Mouse (Mus musculus) liver, embryonic 16.5 days (tissue): ENCODE data around the gene Rnf220. TPM values are rescaled to one million over a fixed set of nuclear protein-coding genes. Genes with fewer than 3 reads are reported as not detected.

Experiments used
- ATAC-seq: fragments of 200-750 bp; cut with Nextera tagmentation; 2 replicates; pipeline ENCODE4 v1.8.0; 2017; ENCODE audit warnings: low read depth, mild to moderate bottlenecking, moderate number of reproducible peaks, moderate library complexity
- H3K27ac ChIP-seq: fragments of 300-500 bp; sonication (generic); 2 replicates; pipeline ENCODE4 v1.5.1; 2014; ENCODE audit warnings: mild to moderate bottlenecking, low read length
- H3K27me3 ChIP-seq: fragments of 300-500 bp; sonication (generic); 2 replicates; pipeline ENCODE4 v1.6.1; 2014; ENCODE audit warnings: low read depth, low read length, mixed read lengths; ENCODE audit not compliant: control insufficient read depth, insufficient read depth
- H3K36me3 ChIP-seq: fragments of 300-500 bp; sonication (generic); 2 replicates; pipeline ENCODE4 v1.6.1; 2014; ENCODE audit warnings: mild to moderate bottlenecking; ENCODE audit not compliant: control insufficient read depth, insufficient read depth
- H3K4me1 ChIP-seq: fragments of 300-500 bp; sonication (generic); 2 replicates; pipeline ENCODE4 v1.6.1; 2014; ENCODE audit warnings: low read depth, low read length, mixed read lengths; ENCODE audit not compliant: control insufficient read depth
- H3K4me2 ChIP-seq: fragments of 300-500 bp; sonication (generic); 2 replicates; pipeline ENCODE4 v1.6.1; 2014; ENCODE audit warnings: low read depth, low read length, mixed read lengths
- H3K4me3 ChIP-seq: fragments of 300-500 bp; sonication (generic); 2 replicates; pipeline ENCODE4 v1.5.1; 2014; ENCODE audit warnings: low read depth, mild to moderate bottlenecking, low read length
- H3K9ac ChIP-seq: fragments of 300-500 bp; sonication (generic); 2 replicates; pipeline ENCODE4 v1.6.1; 2014; ENCODE audit warnings: low read depth, low read length
- H3K9me3 ChIP-seq: fragments of 300-500 bp; sonication (generic); replicated peaks from 2 replicates; pipeline ENCODE4 v1.6.1; 2016; ENCODE audit warnings: low read length; ENCODE audit not compliant: control insufficient read depth
- WGBS: fragments of 180-500 bp; shearing (Covaris S2); extraction: QIAGEN DNeasy Blood & Tissue Kit; methylation state at CpG from one replicate; pipeline ENCODE4 v1.1.7; 2014; ENCODE audit not compliant: insufficient replicate concordance; 5-methylcytosine and 5-hydroxymethylcytosine counted together
- polyA plus RNA-seq: library from polyadenylated mRNA; unstranded; fragments of >200 nt; fragmentation: Nextera tagmentation; extraction: Ambion mirVana; gene quantifications from 2 replicates; pipeline ENCODE4 v1.2.1, GENCODE M21; 2015

Gene Rnf220
- polyA plus RNA-seq, 1 experiment from 2014 or later, result 21.5 TPM

DNA sequence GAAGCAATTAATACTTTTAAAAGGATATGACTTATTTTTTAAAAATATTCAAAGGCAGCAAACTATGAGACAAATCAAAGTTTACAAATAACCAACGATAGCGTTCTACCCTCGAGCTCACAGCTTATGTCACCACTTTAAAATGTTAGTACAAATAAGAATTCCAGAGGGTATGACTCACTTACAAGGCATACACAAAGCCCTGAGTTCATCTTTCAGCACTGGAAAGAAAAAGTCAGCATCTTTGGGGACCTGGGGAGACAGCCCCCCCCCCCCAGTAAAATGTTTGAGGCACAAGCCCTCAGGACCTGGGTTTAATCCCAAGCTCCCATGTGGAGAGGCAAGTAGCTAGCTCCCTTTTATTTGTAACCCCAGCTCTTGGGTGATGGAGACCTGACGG lies 27.4 kb downstream of the Rnf220 start:
- 59% methylated on average over 4 of the region's 4 CpGs for WGBS

GRCm38 (mm10) chr4:117467936-117468335 lies 28.9 kb downstream of the Rnf220 start:
- Histone ChIP-seq H3K36me3 (no peaks in the 10 kb centered on the region), H3K9ac (no peak overlapping the region), H3K27me3 (no peaks in the 10 kb centered on the region), H3K9me3 (no peaks in the 10 kb centered on the region), H3K4me1 (peaks cover 5% of the 10 kb centered on the region), H3K4me3 (no peak overlapping the region), H3K27ac (no peak overlapping the region), H3K4me2 (no peak overlapping the region)
- ATAC-seq, result no peak
- WGBS, result 73% methylated on average over 7 of the region's 7 CpGs

More for the DNA sequence above, 27.4 kb downstream of the Rnf220 start:
- no peaks in the 10 kb centered on the region for H3K27me3 ChIP-seq
- H3K4me1 ChIP-seq, result peaks cover 19% of the 10 kb centered on the region
- no peaks in the 10 kb centered on the region for H3K36me3 ChIP-seq
- no peak overlapping the region for H3K4me2 ChIP-seq
- ATAC-seq, result no peak
- no peaks in the 10 kb centered on the region for H3K9me3 ChIP-seq
- H3K27ac ChIP-seq, result no peak overlapping the region
- H3K4me3 ChIP-seq, result no peak overlapping the region
- no peak overlapping the region for H3K9ac ChIP-seq

GRCm38 (mm10) chr4:117449151-117449550 lies 47.7 kb downstream of the Rnf220 start:
- Histone ChIP-seq H3K4me2 (no peak overlapping the region), H3K9ac (no peak overlapping the region), H3K36me3 (no peaks in the 10 kb centered on the region), H3K9me3 (no peaks in the 10 kb centered on the region), H3K4me3 (no peak overlapping the region), H3K4me1 (no peaks in the 10 kb centered on the region), H3K27me3 (no peaks in the 10 kb centered on the region), H3K27ac (no peak overlapping the region)
- ATAC-seq, result no peak
- WGBS, result 63% methylated on average over 1 of the region's 1 CpGs

GRCm38 (mm10) chr4:117447926-117448325 lies 48.9 kb downstream of the Rnf220 start:
- ATAC-seq, result no peak
- 72% methylated on average over 3 of the region's 3 CpGs for WGBS
- no peaks in the 10 kb centered on the region for H3K9me3 ChIP-seq
- H3K4me3 ChIP-seq, result no peak overlapping the region
- H3K27ac ChIP-seq, result no peak overlapping the region
- no peaks in the 10 kb centered on the region for H3K27me3 ChIP-seq
- H3K4me2 ChIP-seq, result no peak overlapping the region
- H3K36me3 ChIP-seq, result no peaks in the 10 kb centered on the region
- no peak overlapping the region for H3K9ac ChIP-seq
- H3K4me1 ChIP-seq, result no peaks in the 10 kb centered on the region

GRCm38 (mm10) chr4:117445516-117446207 lies 51.2 kb downstream of the Rnf220 start:
- no peaks in the 10 kb centered on the region for H3K27me3 ChIP-seq
- H3K9me3 ChIP-seq, result no peaks in the 10 kb centered on the region
- ATAC-seq, result no peak
- no peaks in the 10 kb centered on the region for H3K36me3 ChIP-seq
- H3K4me2 ChIP-seq, result no peak overlapping the region
- H3K4me1 ChIP-seq, result no peaks in the 10 kb centered on the region
- WGBS, result 55% methylated on average over 19 of the region's 19 CpGs
- H3K9ac ChIP-seq, result no peak overlapping the region
- H3K4me3 ChIP-seq, result no peak overlapping the region
- H3K27ac ChIP-seq, result no peak overlapping the region

DNA sequence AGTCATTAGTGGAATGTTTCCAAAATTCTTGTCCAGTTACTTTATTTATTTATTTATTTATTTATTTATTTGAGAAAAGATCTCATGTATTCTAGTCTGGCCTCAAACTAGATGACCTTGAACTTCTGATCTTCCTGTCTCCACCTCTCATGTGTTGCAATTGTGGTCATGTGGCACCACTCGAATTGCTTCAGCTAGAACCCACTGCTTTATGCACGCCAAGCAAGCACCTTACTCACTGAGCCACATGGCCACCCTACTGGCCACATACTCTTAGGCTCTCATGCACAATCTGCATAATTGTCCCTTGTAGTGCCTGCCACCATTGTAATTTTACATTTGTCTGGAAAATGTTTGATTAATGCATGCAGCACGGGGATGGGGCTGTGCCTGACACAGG lies 57.9 kb downstream of the Rnf220 start:
- Histone ChIP-seq H3K9me3 (no peaks in the 10 kb centered on the region), H3K27ac (no peak overlapping the region), H3K4me2 (no peak overlapping the region), H3K36me3 (no peaks in the 10 kb centered on the region), H3K4me3 (no peak overlapping the region), H3K27me3 (no peaks in the 10 kb centered on the region), H3K9ac (no peak overlapping the region), H3K4me1 (no peaks in the 10 kb centered on the region)
- ATAC-seq, result no peak
- 42% methylated on average over 3 of the region's 3 CpGs for WGBS

GRCm38 (mm10) chr4:117438064-117438463 lies 58.8 kb downstream of the Rnf220 start:
- Histone ChIP-seq H3K9me3 (no peaks in the 10 kb centered on the region), H3K4me2 (no peak overlapping the region), H3K4me1 (no peaks in the 10 kb centered on the region), H3K9ac (no peak overlapping the region), H3K36me3 (no peaks in the 10 kb centered on the region), H3K27me3 (no peaks in the 10 kb centered on the region), H3K27ac (no peak overlapping the region), H3K4me3 (no peak overlapping the region)
- ATAC-seq, result no peak
- WGBS, result 64% methylated on average over 14 of the region's 14 CpGs

DNA sequence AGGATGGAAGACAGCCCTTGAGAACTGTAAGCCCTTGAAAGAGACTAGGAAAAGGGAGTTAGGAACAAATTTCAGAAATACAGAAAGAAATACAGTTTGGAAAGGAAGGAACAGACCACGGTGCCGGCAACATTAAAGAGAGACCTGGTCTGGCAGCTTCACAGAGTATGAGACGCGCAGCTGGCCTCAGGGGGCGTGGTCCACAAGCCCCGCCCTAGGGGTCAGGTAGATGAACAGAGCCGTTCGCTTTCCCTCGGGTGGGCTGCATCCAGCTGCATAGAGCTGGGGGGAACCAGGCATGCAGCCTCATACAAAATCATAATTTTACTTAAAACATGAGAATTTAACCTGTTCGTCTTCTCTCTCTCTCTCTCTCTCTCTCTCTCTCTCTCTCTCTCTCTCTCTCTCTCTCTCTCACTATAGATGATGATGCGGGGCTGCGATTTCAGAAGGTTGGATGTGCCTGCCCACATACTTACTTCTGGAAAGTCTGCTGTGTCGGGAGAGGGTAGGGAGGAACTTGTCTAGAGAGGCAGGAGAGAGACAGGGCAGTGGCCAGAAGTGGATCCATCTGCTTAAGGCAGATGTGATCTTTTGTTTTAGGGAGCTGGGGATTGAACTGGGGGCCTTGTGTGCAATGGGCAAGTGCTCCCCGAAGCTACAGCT lies 59.7 kb downstream of the Rnf220 start:
- H3K4me2 ChIP-seq, result no peak overlapping the region
- no peak overlapping the region for H3K27ac ChIP-seq
- no peaks in the 10 kb centered on the region for H3K36me3 ChIP-seq
- 42% methylated on average over 14 of the region's 14 CpGs for WGBS
- no peaks in the 10 kb centered on the region for H3K4me1 ChIP-seq
- H3K4me3 ChIP-seq, result no peak overlapping the region
- ATAC-seq, result no peak
- H3K9me3 ChIP-seq, result no peaks in the 10 kb centered on the region
- no peak overlapping the region for H3K9ac ChIP-seq
- no peaks in the 10 kb centered on the region for H3K27me3 ChIP-seq

DNA sequence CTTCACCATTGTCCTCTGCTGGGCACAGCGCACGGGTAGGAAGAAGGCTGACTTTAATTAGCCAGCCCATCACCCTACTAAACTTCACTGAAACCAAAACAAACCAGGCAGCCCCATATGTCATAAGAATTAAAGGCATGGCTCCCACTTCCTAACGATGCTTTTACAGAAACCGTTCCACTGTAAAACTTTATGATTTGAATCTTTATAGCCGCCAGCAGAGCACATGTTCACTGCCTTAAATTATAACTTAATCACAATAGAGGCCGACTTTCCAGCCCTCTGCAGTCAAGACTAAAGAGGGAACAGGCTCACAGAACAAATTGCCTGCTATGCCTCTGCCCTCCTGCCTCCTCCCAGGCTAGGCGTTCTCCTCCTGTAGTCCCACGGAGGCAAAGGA lies 62.5 kb downstream of the Rnf220 start:
- no peaks in the 10 kb centered on the region for H3K4me1 ChIP-seq
- H3K9me3 ChIP-seq, result no peaks in the 10 kb centered on the region
- H3K4me3 ChIP-seq, result no peak overlapping the region
- H3K36me3 ChIP-seq, result no peaks in the 10 kb centered on the region
- H3K27me3 ChIP-seq, result no peaks in the 10 kb centered on the region
- no peak for ATAC-seq
- WGBS, result 67% methylated on average over 8 of the region's 8 CpGs
- H3K9ac ChIP-seq, result no peak overlapping the region
- H3K27ac ChIP-seq, result no peak overlapping the region
- no peak overlapping the region for H3K4me2 ChIP-seq
